Comparison of ENCODE assay signal across 27 mouse cellular contexts in the genomic region with DNA sequence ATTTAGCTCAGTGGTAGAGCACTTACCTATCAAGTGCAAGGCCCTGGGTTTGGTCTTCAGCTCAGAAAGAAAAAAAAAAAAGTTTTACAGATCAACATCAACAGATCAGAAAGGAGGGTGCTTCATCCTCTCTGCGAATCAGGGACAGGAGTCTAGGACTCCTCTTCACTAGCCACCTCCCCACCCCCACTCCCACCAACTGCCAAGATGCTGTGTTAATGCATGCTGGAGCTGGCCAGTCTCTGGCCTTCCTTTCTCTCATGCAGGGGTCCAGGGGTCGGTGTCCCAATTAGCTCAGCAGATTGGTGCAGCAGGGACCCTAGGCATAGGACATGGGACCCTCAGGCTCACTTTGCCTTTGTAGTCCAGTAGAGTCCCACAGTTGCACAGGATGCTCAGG. TPM values are rescaled to one million over a fixed set of nuclear protein-coding genes. Genes with fewer than 3 reads are reported as not detected.
DNase-seq lines count a peak whose midpoint lies in the region; ATAC-seq and TF ChIP-seq lines count a peak whose summit lies in the region.
"Had no signal": no experiment of that assay in that cellular context is flagged by ENCODE, and none has a peak within 500 bp of the region (broad histone marks: within the 10 kb centered on the region; RNA-seq: fewer than 3 reads in every experiment).

No protein-coding gene starts in this region.

- DNase-seq in cerebellum, adult 9-11 months, result peak; percentile 37
- no peak for DNase-seq in cerebellum, postnatal 4 days (ENCODE audit: low spot score in 2 of 2)
- no peak for DNase-seq in heart, embryonic 10.5 days (ENCODE audit: low spot score)
- DNase-seq in heart, postnatal 36 days, result no peak
- no peak for DNase-seq in left cerebral cortex, adult 2 months (ENCODE audit: extremely low spot score in 1 of 2, low spot score in 2 of 2)
- DNase-seq in left cerebral cortex, adult 8-10 months (ENCODE audit: low spot score in 2 of 2), result no peak
- DNase-seq: adrenal gland, postnatal 10 days; cerebellum, adult 2 months; gastrocnemius, adult 2 months; kidney, adult 9 months; kidney, postnatal 14 days; layer of hippocampus, postnatal 36 days; lung, adult 18-20 months; lung, postnatal 10 days; right cerebral cortex, adult 18-20 months; right cerebral cortex, postnatal 4 days; thymus, postnatal 25 days had no signal

- peaks cover 18% of the 10 kb centered on the region for H3K36me3 ChIP-seq in heart, embryonic 10.5 days
- peaks cover 5% of the 10 kb centered on the region; the same call in 1 of the 2 replicates for H3K36me3 ChIP-seq in forebrain, embryonic 16.5 days (ENCODE audit: control insufficient read depth, insufficient read depth)

- peaks cover 90% of the 10 kb centered on the region for H3K4me1 ChIP-seq in heart, embryonic 10.5 days
- H3K4me1 ChIP-seq in forebrain, embryonic 16.5 days (replicated peaks; ENCODE audit: control insufficient read depth, insufficient read depth, low read length), result peaks cover 32% of the 10 kb centered on the region
- H3K4me1 ChIP-seq: limb, embryonic 13.5 days; liver, embryonic 12.5 days had no signal

- H3K4me2 ChIP-seq in forebrain, embryonic 16.5 days (ENCODE audit: low read length), result no peak overlapping the region
- H3K4me2 ChIP-seq: embryonic facial prominence, embryonic 12.5 days; limb, embryonic 13.5 days; liver, embryonic 12.5 days; neural tube, embryonic 15.5 days had no signal

- no peaks in the 10 kb centered on the region for H3K27me3 ChIP-seq in heart, embryonic 10.5 days (ENCODE audit: insufficient read depth, poor library complexity, severe bottlenecking)
- no peaks in the 10 kb centered on the region for H3K27me3 ChIP-seq in forebrain, embryonic 16.5 days (replicated peaks; ENCODE audit: control insufficient read depth, insufficient read depth, low read length)
- H3K27me3 ChIP-seq: embryonic facial prominence, embryonic 12.5 days; limb, embryonic 13.5 days; liver, embryonic 12.5 days; neural tube, embryonic 15.5 days had no signal

- H3K4me3 ChIP-seq in heart, embryonic 10.5 days, result no peak overlapping the region
- H3K4me3 ChIP-seq in left cerebral cortex, adult 2 months, result no peak overlapping the region
- H3K4me3 ChIP-seq in forebrain, embryonic 16.5 days (replicated peaks; ENCODE audit: low read length), result no peak overlapping the region
- H3K4me3 ChIP-seq: embryonic facial prominence, embryonic 12.5 days; erythroblast, embryonic 14.5 days; gastrocnemius, adult 2 months; limb, embryonic 13.5 days; liver, embryonic 12.5 days; neural tube, embryonic 15.5 days had no signal

- H3K9ac ChIP-seq in forebrain, embryonic 16.5 days (replicated peaks; ENCODE audit: low read depth, low read length), result no peak overlapping the region
- H3K9ac ChIP-seq: embryonic facial prominence, embryonic 12.5 days; limb, embryonic 13.5 days; liver, embryonic 12.5 days; neural tube, embryonic 15.5 days had no signal

- no peak for TF ChIP-seq CTCF in left cerebral cortex, adult 2 months (IDR thresholded peaks at IDR 0.05)

- no peak for ATAC-seq in forebrain, embryonic 16.5 days
- ATAC-seq: intestine, embryonic 16.5 days; liver, embryonic 12.5 days had no signal

- intact Hi-C loops in heart, postnatal 36 days (cut with DNase I), result no loop called here
- intact Hi-C loops in left cerebral cortex, adult 2 months (cut with DNase I), result no loop called here

- H3K9me3 ChIP-seq in heart, embryonic 10.5 days, result no peaks in the 10 kb centered on the region
- H3K9me3 ChIP-seq in forebrain, embryonic 16.5 days (ENCODE audit: control insufficient read depth, low read length), result no peaks in the 10 kb centered on the region
- H3K9me3 ChIP-seq: embryonic facial prominence, embryonic 12.5 days; limb, embryonic 13.5 days; liver, embryonic 12.5 days; neural tube, embryonic 15.5 days had no signal

- H3K27ac ChIP-seq in heart, embryonic 10.5 days, result peak overlapping the region; percentile 81; the same call in 1 of the 2 replicates
- 0 out of 2 replicates have a peak overlapping the region, but pooled peaks have one; percentile 26 for H3K27ac ChIP-seq in left cerebral cortex, adult 2 months
- H3K27ac ChIP-seq in forebrain, embryonic 16.5 days (ENCODE audit: low read length), result peak overlapping the region; percentile 60
- H3K27ac ChIP-seq: embryonic facial prominence, embryonic 12.5 days; gastrocnemius, adult 2 months; limb, embryonic 13.5 days; liver, embryonic 12.5 days; neural tube, embryonic 15.5 days had no signal

- WGBS in heart, embryonic 10.5 days, result 85% methylated on average over 2 of the region's 2 CpGs
- 71% methylated on average over 2 of the region's 2 CpGs for WGBS in forebrain, embryonic 16.5 days

RNA-seq across cellular contexts. Expression of a gene that starts 12.4 kb away (rescaled TPM):
- 51.0 and 53.0 TPM in 2 replicates for polyA plus RNA-seq in heart, embryonic 10.5 days (2016; fragmentation: Nextera tagmentation; extraction: Ambion mirVana)
- 10 to 100 TPM; 21.5 to 26.8 TPM for total RNA-seq in heart, postnatal 36 days (2021)
- 10 to 100 TPM; 35.7 to 42.4 TPM for total RNA-seq in left cerebral cortex, adult 2 months (2021)
- 10 to 100 TPM; 35.7 to 40.8 (median 38.3) TPM for total RNA-seq in left cerebral cortex, adult 8-10 months (2022)
- polyA plus RNA-seq in forebrain, embryonic 16.5 days (2015; fragmentation: Nextera tagmentation; extraction: Ambion mirVana), result 52.8 and 56.3 TPM in 2 replicates

RNA-seq across cellular contexts. Expression of a gene that starts 13.0 kb away (rescaled TPM):
- 86.0 and 159 TPM in 2 replicates for polyA plus RNA-seq in heart, embryonic 10.5 days (2016; fragmentation: Nextera tagmentation; extraction: Ambion mirVana)
- total RNA-seq in heart, postnatal 36 days (2021), result 1,000 to 10,000 TPM; 1,783 to 3,188 TPM
- 1 to 10 TPM; 8.7 to 10.0 TPM for total RNA-seq in left cerebral cortex, adult 2 months (2021)
- total RNA-seq in left cerebral cortex, adult 8-10 months (2022), result 10 to 100 TPM in 2 of 4 experiments, 1 to 10 TPM in 2; 8.2 to 16.6 (median 12.1) TPM
- 0.23 and 0.26 TPM in 2 replicates for polyA plus RNA-seq in forebrain, embryonic 16.5 days (2015; fragmentation: Nextera tagmentation; extraction: Ambion mirVana)
- total RNA-seq: hematopoietic stem cell, adult 5-6 weeks; midbrain, postnatal 0 days had no signal
- polyA plus RNA-seq: erythroblast, embryonic 14.5 days; liver, embryonic 12.5 days; midbrain, postnatal 0 days had no signal

RNA-seq across cellular contexts. Expression of a gene that starts 15.7 kb away (rescaled TPM):
- polyA plus RNA-seq in heart, embryonic 10.5 days (2016; fragmentation: Nextera tagmentation; extraction: Ambion mirVana), result 5.0 and 5.1 TPM in 2 replicates
- total RNA-seq in heart, postnatal 36 days (2021), result 1 to 10 TPM in 1 of 2 experiments, under 1 TPM in 1; 0.76 to 1.6 TPM
- total RNA-seq in left cerebral cortex, adult 2 months (2021), result under 1 TPM in 1 of 2 experiments, not detected in 1; 0.51 TPM
- total RNA-seq in left cerebral cortex, adult 8-10 months (2022), result 1 to 10 TPM in 2 of 4 experiments, under 1 TPM in 2; 0.65 to 1.7 (median 0.96) TPM
- polyA plus RNA-seq in forebrain, embryonic 16.5 days (2015; fragmentation: Nextera tagmentation; extraction: Ambion mirVana), result 0.21 and 0.86 TPM in 2 replicates
- total RNA-seq: hematopoietic stem cell, adult 5-6 weeks; layer of hippocampus, postnatal 36 days had no signal
- polyA plus RNA-seq: erythroblast, embryonic 14.5 days; liver, embryonic 12.5 days; stomach, embryonic 14.5 days had no signal

RNA-seq across cellular contexts. Expression of a gene that starts 22.4 kb away (rescaled TPM):
- 8.1 and 20.1 TPM in 2 replicates for polyA plus RNA-seq in heart, embryonic 10.5 days (2016; fragmentation: Nextera tagmentation; extraction: Ambion mirVana)
- 1 to 10 TPM; 4.6 to 7.0 TPM for total RNA-seq in heart, postnatal 36 days (2021)
- total RNA-seq in left cerebral cortex, adult 2 months (2021), result 100 to 1,000 TPM; 146 to 208 TPM
- 100 to 1,000 TPM; 502 to 655 (median 573) TPM for total RNA-seq in left cerebral cortex, adult 8-10 months (2022)
- 69.7 and 72.4 TPM in 2 replicates for polyA plus RNA-seq in forebrain, embryonic 16.5 days (2015; fragmentation: Nextera tagmentation; extraction: Ambion mirVana)
- total RNA-seq: gastrocnemius, adult 2 months had no signal

RNA-seq across cellular contexts. Expression of a gene that starts 29.7 kb away (rescaled TPM):
- 15.3 and 21.3 TPM in 2 replicates for polyA plus RNA-seq in heart, embryonic 10.5 days (2016; fragmentation: Nextera tagmentation; extraction: Ambion mirVana)
- 1 to 10 TPM; 8.5 to 9.2 TPM for total RNA-seq in heart, postnatal 36 days (2021)
- total RNA-seq in left cerebral cortex, adult 2 months (2021), result 10 to 100 TPM; 10.2 to 11.9 TPM
- 10 to 100 TPM in 2 of 4 experiments, 1 to 10 TPM in 2; 8.5 to 11.1 (median 9.9) TPM for total RNA-seq in left cerebral cortex, adult 8-10 months (2022)
- 7.4 and 9.4 TPM in 2 replicates for polyA plus RNA-seq in forebrain, embryonic 16.5 days (2015; fragmentation: Nextera tagmentation; extraction: Ambion mirVana)

Comparison
In these comparisons a context has a peak if more than half of its experiments do, and no peak if none do; other contexts are left out.
1. H3K27ac ChIP-seq: peak in every context shown above with its lines; median percentile 81 in heart, embryonic 10.5 days; 60 in forebrain, embryonic 16.5 days; 26 in left cerebral cortex, adult 2 months.
2. RNA of a gene that starts 13.0 kb away (total RNA-seq): 1,783 to 3,188 TPM in heart, postnatal 36 days; 8.2 to 16.6 TPM in left cerebral cortex, adult 8-10 months and 8.7 to 10.0 TPM in left cerebral cortex, adult 2 months; every median in the first group is over 100 times any median in the second.